Mouse (Mus musculus) ES-E14 (cell line): Measurements from ENCODE around the gene C530008M17Rik.

Experiments used
- HCFC1 ChIP-seq: IDR thresholded peaks from 2 replicates; pipeline ENCODE4 v1.6.1; 2012; ENCODE audit warnings: low read length, inconsistent platforms, borderline replicate concordance; ENCODE audit not compliant: insufficient read depth
- MAFK ChIP-seq: IDR thresholded peaks from 2 replicates; pipeline ENCODE4 v1.6.1; 2014; ENCODE audit warnings: mild to moderate bottlenecking, low read depth, low read length, inconsistent platforms; ENCODE audit not compliant: insufficient read depth
- ZC3H11A ChIP-seq: IDR thresholded peaks from 2 replicates; pipeline ENCODE4 v1.6.1; 2012; ENCODE audit warnings: low read depth, mild to moderate bottlenecking, inconsistent platforms, low read length, borderline replicate concordance
- ZNF384 ChIP-seq: IDR thresholded peaks from 2 replicates; pipeline ENCODE4 v1.6.1; 2012; ENCODE audit warnings: low read depth, low read length, inconsistent platforms

- TF ChIP-seq ZC3H11A (no peak), ZNF384 (no peak), MAFK (no peak), HCFC1 (no peak)
Observed at GRCm38 (mm10) chr5:76789881-76790280, 133.6 kb downstream of the C530008M17Rik start.
